Mouse (Mus musculus): Measurements from ENCODE around the gene Sgk1. TPM values are rescaled to one million over a fixed set of nuclear protein-coding genes. Genes with fewer than 3 reads are reported as not detected.

The Sgk1 gene
- polyA plus RNA-seq, 1 experiment from 2014 or later = 40.2 TPM

DNA sequence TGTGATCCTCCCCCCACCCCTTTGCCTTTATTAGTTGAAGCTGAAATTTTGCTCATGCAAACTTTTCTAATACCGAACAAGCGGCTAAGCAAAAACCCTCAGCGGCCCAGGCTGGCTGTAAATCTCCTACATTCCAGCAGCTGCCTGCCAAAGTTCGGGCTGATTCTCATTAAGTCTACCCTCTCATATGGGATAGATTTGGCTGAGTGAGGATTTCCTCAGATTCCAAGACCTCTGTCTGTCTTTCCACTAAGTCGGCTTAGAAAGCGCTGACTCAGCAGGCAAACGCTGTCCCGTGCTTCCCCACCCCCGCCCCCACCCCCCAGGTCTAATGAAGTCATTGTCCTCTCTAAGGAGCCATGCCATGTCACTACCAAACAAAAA lies 55.2 kb downstream of the Sgk1 start:
- H3K4me1 ChIP-seq (ENCODE audit: control insufficient read depth, insufficient read depth, low read length) = peaks cover 3% of the 10 kb centered on the region; the same call in 1 of the 2 replicates
- H3K36me3 ChIP-seq (replicated peaks; ENCODE audit: control insufficient read depth, insufficient read depth, low read depth, low read length) = no peaks in the 10 kb centered on the region
- DNase-seq (ENCODE audit: low spot score) = peak; percentile 89
- 5% methylated on average over 9 of the region's 9 CpGs for WGBS
- peak overlapping the region; percentile 52; the same call in 1 of the 2 replicates for H3K27ac ChIP-seq (replicated peaks; ENCODE audit: low read depth, low read length)
- no peak overlapping the region for H3K4me2 ChIP-seq (ENCODE audit: low read depth, low read length)
- no peaks in the 10 kb centered on the region for H3K9me3 ChIP-seq (replicated peaks; ENCODE audit: control insufficient read depth, low read length)
- H3K9ac ChIP-seq (replicated peaks; ENCODE audit: low read length) = no peak overlapping the region
- ATAC-seq (replicated peaks; ENCODE audit: insufficient number of reproducible peaks, low FRiP score, low TSS enrichment, low read depth) = peak; percentile 65; the same call in 1 of the 2 replicates
- H3K4me3 ChIP-seq (ENCODE audit: low read depth, low read length) = no peak overlapping the region
- no peaks in the 10 kb centered on the region for H3K27me3 ChIP-seq (ENCODE audit: control insufficient read depth, insufficient read depth, low read length)

DNA sequence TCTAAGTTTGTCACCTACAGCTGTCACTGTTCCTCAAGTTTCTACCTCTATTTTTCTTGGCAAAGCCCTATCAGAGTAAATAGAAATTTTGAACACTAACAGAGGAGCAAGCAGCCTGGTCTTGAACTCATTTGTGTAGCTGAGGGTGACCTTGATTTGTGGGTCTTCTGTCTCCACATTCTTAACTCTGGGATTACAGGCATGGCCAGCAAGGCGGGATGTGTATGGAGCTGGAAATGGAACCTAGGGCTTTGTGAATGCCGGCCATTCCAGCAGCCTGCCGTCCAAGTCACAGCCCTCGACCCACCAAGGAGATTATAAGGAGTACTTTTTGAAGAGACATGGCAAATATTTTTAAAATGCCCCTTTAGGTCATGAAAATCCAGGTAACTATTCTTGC lies 56.2 kb downstream of the Sgk1 start:
- no peak overlapping the region for H3K4me3 ChIP-seq (ENCODE audit: low read depth, low read length)
- no peak for ATAC-seq (replicated peaks; ENCODE audit: insufficient number of reproducible peaks, low FRiP score, low TSS enrichment, low read depth)
- no peak overlapping the region for H3K4me2 ChIP-seq (ENCODE audit: low read depth, low read length)
- H3K27ac ChIP-seq (replicated peaks; ENCODE audit: low read depth, low read length) = no peak overlapping the region
- no peak for DNase-seq (ENCODE audit: low spot score)
- H3K27me3 ChIP-seq (ENCODE audit: control insufficient read depth, insufficient read depth, low read length) = no peaks in the 10 kb centered on the region
- no peaks in the 10 kb centered on the region for H3K36me3 ChIP-seq (replicated peaks; ENCODE audit: control insufficient read depth, insufficient read depth, low read depth, low read length)
- no peak overlapping the region for H3K9ac ChIP-seq (replicated peaks; ENCODE audit: low read length)
- WGBS = 66% methylated on average over 4 of the region's 4 CpGs
- H3K4me1 ChIP-seq (ENCODE audit: control insufficient read depth, insufficient read depth, low read length) = peaks cover 3% of the 10 kb centered on the region; the same call in 1 of the 2 replicates
- no peaks in the 10 kb centered on the region for H3K9me3 ChIP-seq (replicated peaks; ENCODE audit: control insufficient read depth, low read length)

GRCm38 (mm10) chr10:21941235-21941634 lies 59.3 kb downstream of the Sgk1 start:
- ATAC-seq (replicated peaks; ENCODE audit: insufficient number of reproducible peaks, low FRiP score, low TSS enrichment, low read depth) (no peak), DNase-seq (ENCODE audit: low spot score) (no peak)
- Histone ChIP-seq H3K4me3 (ENCODE audit: low read depth, low read length) (no peak overlapping the region), H3K9ac (replicated peaks; ENCODE audit: low read length) (no peak overlapping the region), H3K9me3 (replicated peaks; ENCODE audit: control insufficient read depth, low read length) (no peaks in the 10 kb centered on the region), H3K27me3 (ENCODE audit: control insufficient read depth, insufficient read depth, low read length) (no peaks in the 10 kb centered on the region), H3K4me2 (ENCODE audit: low read depth, low read length) (no peak overlapping the region), H3K27ac (replicated peaks; ENCODE audit: low read depth, low read length) (no peak overlapping the region), H3K4me1 (ENCODE audit: control insufficient read depth, insufficient read depth, low read length) (peaks cover 3% of the 10 kb centered on the region; the same call in 1 of the 2 replicates), H3K36me3 (replicated peaks; ENCODE audit: control insufficient read depth, insufficient read depth, low read depth, low read length) (no peaks in the 10 kb centered on the region)
- 63% methylated on average over 3 of the region's 3 CpGs for WGBS

GRCm38 (mm10) chr10:21943145-21943700 lies 61.2 kb downstream of the Sgk1 start:
- Histone ChIP-seq H3K9ac (replicated peaks; ENCODE audit: low read length) (no peak overlapping the region), H3K27me3 (ENCODE audit: control insufficient read depth, insufficient read depth, low read length) (no peaks in the 10 kb centered on the region), H3K27ac (replicated peaks; ENCODE audit: low read depth, low read length) (no peak overlapping the region), H3K9me3 (replicated peaks; ENCODE audit: control insufficient read depth, low read length) (no peaks in the 10 kb centered on the region), H3K4me3 (ENCODE audit: low read depth, low read length) (no peak overlapping the region), H3K4me2 (ENCODE audit: low read depth, low read length) (no peak overlapping the region), H3K36me3 (replicated peaks; ENCODE audit: control insufficient read depth, insufficient read depth, low read depth, low read length) (no peaks in the 10 kb centered on the region), H3K4me1 (ENCODE audit: control insufficient read depth, insufficient read depth, low read length) (no peaks in the 10 kb centered on the region)
- ATAC-seq (replicated peaks; ENCODE audit: insufficient number of reproducible peaks, low FRiP score, low TSS enrichment, low read depth) (no peak), DNase-seq (ENCODE audit: low spot score) (no peak)
- 88% methylated on average over 6 of the region's 6 CpGs for WGBS

DNA sequence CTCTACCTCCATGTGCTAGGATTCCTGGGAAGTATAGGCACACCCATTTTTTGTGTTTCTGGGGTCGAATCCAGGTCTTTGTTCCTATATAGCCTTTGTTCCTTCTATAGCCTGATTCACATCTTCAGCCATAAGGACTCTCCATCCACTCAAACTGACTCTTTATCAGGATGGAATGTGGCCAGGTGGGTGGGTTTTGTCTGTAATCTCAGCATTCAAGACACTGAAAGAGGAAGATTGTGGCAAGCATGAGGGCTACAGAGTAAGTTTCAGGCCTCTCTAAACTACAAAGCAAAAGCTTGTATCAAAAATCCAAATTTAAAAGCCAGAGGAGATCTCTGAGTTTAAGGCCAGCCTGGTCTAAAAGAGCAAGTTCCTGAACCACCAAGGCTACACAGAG lies 63.2 kb downstream of the Sgk1 start:
- DNase-seq (ENCODE audit: low spot score) = no peak
- H3K4me1 ChIP-seq (ENCODE audit: control insufficient read depth, insufficient read depth, low read length) = no peaks in the 10 kb centered on the region
- no peak overlapping the region for H3K27ac ChIP-seq (replicated peaks; ENCODE audit: low read depth, low read length)
- WGBS = 77% methylated on average over 1 of the region's 1 CpGs
- no peaks in the 10 kb centered on the region for H3K9me3 ChIP-seq (replicated peaks; ENCODE audit: control insufficient read depth, low read length)
- H3K27me3 ChIP-seq (ENCODE audit: control insufficient read depth, insufficient read depth, low read length) = no peaks in the 10 kb centered on the region
- no peak overlapping the region for H3K9ac ChIP-seq (replicated peaks; ENCODE audit: low read length)
- no peaks in the 10 kb centered on the region for H3K36me3 ChIP-seq (replicated peaks; ENCODE audit: control insufficient read depth, insufficient read depth, low read depth, low read length)
- H3K4me2 ChIP-seq (ENCODE audit: low read depth, low read length) = no peak overlapping the region
- no peak overlapping the region for H3K4me3 ChIP-seq (ENCODE audit: low read depth, low read length)
- no peak for ATAC-seq (replicated peaks; ENCODE audit: insufficient number of reproducible peaks, low FRiP score, low TSS enrichment, low read depth)

DNA sequence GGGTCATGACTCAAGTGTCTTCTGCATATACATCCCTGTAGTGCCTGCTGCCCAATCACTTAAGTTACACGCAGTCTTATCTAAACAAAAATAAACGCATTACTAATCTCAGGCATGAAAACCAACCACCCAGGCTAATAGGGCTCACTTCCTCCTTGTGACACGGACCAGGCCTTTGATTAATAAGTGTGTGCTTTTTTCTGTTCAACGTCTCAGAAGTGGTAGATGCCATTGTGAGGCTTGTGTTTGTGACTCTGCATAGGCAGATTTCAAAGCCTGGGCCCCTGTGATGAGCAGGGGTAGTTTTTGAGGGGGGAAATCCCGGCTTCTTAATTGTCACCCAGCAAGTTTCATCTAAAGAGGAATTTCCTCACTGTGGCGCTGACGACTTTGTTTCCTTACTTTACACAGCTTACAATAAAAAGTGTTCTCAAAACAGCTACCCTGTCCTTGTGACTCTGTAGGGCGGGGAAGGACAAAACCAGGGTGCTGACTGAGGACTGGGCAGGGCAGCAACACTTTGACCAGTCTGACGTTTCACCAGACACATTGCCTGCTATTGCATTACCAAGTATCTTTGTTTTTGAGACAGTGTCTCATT lies 64.9 kb downstream of the Sgk1 start:
- WGBS = 70% methylated on average over 9 of the region's 9 CpGs
- ATAC-seq (replicated peaks; ENCODE audit: insufficient number of reproducible peaks, low FRiP score, low TSS enrichment, low read depth) = no peak
- no peak overlapping the region for H3K4me3 ChIP-seq (ENCODE audit: low read depth, low read length)

DNA sequence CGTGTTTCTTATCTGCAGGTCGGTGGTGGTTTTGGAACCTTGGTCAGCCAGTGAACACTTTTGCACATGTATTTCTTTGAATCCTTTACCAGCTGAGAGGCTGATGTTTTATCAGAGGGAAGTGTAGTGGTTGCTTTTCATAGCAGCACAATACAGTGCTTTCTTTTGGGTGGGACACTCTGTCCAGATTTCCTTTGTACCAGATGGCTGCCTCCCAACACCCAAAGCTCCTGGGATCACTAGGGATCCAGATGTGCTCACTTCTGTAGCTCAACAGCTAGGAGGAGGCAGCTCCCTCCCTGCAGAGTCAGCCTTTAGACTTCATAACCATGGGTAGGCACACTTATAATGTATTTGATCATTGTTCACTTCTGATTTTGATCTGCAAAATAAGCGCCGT lies 70.5 kb downstream of the Sgk1 start:
- no peak overlapping the region for H3K4me3 ChIP-seq (ENCODE audit: low read depth, low read length)
- ATAC-seq (replicated peaks; ENCODE audit: insufficient number of reproducible peaks, low FRiP score, low TSS enrichment, low read depth) (no peak), DNase-seq (ENCODE audit: low spot score) (no peak)
- no peaks in the 10 kb centered on the region for H3K36me3 ChIP-seq (replicated peaks; ENCODE audit: control insufficient read depth, insufficient read depth, low read depth, low read length)
- no peaks in the 10 kb centered on the region for H3K27me3 ChIP-seq (ENCODE audit: control insufficient read depth, insufficient read depth, low read length)
- no peak overlapping the region for H3K4me2 ChIP-seq (ENCODE audit: low read depth, low read length)
- H3K27ac ChIP-seq (replicated peaks; ENCODE audit: low read depth, low read length) = no peak overlapping the region
- 86% methylated on average over 4 of the region's 4 CpGs for WGBS
- H3K9me3 ChIP-seq (replicated peaks; ENCODE audit: control insufficient read depth, low read length) = no peaks in the 10 kb centered on the region
- no peaks in the 10 kb centered on the region for H3K4me1 ChIP-seq (ENCODE audit: control insufficient read depth, insufficient read depth, low read length)
- H3K9ac ChIP-seq (replicated peaks; ENCODE audit: low read length) = no peak overlapping the region

More for the DNA sequence above, 64.9 kb downstream of the Sgk1 start:
- Histone ChIP-seq H3K36me3 (replicated peaks; ENCODE audit: control insufficient read depth, insufficient read depth, low read depth, low read length) (no peaks in the 10 kb centered on the region), H3K9me3 (replicated peaks; ENCODE audit: control insufficient read depth, low read length) (no peaks in the 10 kb centered on the region), H3K4me2 (ENCODE audit: low read depth, low read length) (no peak overlapping the region), H3K9ac (replicated peaks; ENCODE audit: low read length) (no peak overlapping the region), H3K27ac (replicated peaks; ENCODE audit: low read depth, low read length) (no peak overlapping the region), H3K4me1 (ENCODE audit: control insufficient read depth, insufficient read depth, low read length) (no peaks in the 10 kb centered on the region), H3K27me3 (ENCODE audit: control insufficient read depth, insufficient read depth, low read length) (no peaks in the 10 kb centered on the region)
- DNase-seq (ENCODE audit: low spot score) = no peak

DNA sequence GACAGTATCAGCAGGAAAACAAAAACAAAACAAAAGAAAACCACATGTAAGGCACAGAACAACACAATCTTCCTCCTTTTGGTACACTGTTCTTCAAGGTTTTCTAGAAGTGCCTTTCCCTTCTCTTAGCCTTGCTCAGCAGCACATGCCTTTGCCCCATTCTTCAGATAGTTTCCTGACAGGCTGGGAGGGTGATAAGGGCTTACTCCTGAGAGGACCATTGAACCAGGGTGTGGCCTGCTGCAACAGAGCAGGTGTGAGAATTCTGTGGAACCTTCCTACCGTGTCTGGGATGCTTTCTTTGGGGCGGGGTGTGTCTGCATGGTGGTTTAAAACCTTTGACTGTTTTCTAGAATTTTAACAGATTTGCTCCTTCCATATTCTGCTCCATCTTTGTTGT lies 79.1 kb downstream of the Sgk1 start:
- H3K4me3 ChIP-seq (ENCODE audit: low read depth, low read length) = no peak overlapping the region
- no peaks in the 10 kb centered on the region for H3K4me1 ChIP-seq (ENCODE audit: control insufficient read depth, insufficient read depth, low read length)
- WGBS = 84% methylated on average over 2 of the region's 2 CpGs
- H3K36me3 ChIP-seq (replicated peaks; ENCODE audit: control insufficient read depth, insufficient read depth, low read depth, low read length) = no peaks in the 10 kb centered on the region
- H3K9ac ChIP-seq (replicated peaks; ENCODE audit: low read length) = no peak overlapping the region
- DNase-seq (ENCODE audit: low spot score) = no peak
- H3K9me3 ChIP-seq (replicated peaks; ENCODE audit: control insufficient read depth, low read length) = no peaks in the 10 kb centered on the region
- no peaks in the 10 kb centered on the region for H3K27me3 ChIP-seq (ENCODE audit: control insufficient read depth, insufficient read depth, low read length)
- no peak overlapping the region for H3K27ac ChIP-seq (replicated peaks; ENCODE audit: low read depth, low read length)
- ATAC-seq (replicated peaks; ENCODE audit: insufficient number of reproducible peaks, low FRiP score, low TSS enrichment, low read depth) = no peak
- no peak overlapping the region for H3K4me2 ChIP-seq (ENCODE audit: low read depth, low read length)

All from embryonic facial prominence, embryonic 11.5 days (tissue).